Mouse (Mus musculus) urinary bladder, adult 2 months (tissue): Measurements from ENCODE around the gene Utrn. TPM values are rescaled to one million over a fixed set of nuclear protein-coding genes. Genes with fewer than 3 reads are reported as not detected.
"Not testable (repeated sequence)": the region's sequence is repeated elsewhere in the genome, so short reads cannot be mapped to it uniquely, and the experiment has no call there.

Source experiments
- DNase-seq: peaks from one replicate; pipeline ENCODE4 v3.0.0; 2022; ENCODE audit warnings: low spot score
- polyA plus RNA-seq: library from polyadenylated mRNA; depleted of rRNA; stranded (reverse); fragments of >200 nt; gene quantifications from 2 replicates; pipeline ENCODE4 v1.2.3, GENCODE M21; 2012

The Utrn gene
- polyA plus RNA-seq, 1 experiment, result 41.1 TPM

- DNase-seq, result no peak
Observed at GRCm38 (mm10) chr10:12690601-12691000, 178.6 kb downstream of the Utrn start.

- no peak for DNase-seq
Observed at GRCm38 (mm10) chr10:12685683-12686082, 183.5 kb downstream of the Utrn start.

GRCm38 (mm10) chr10:12684018-12684417, 185.1 kb downstream of the Utrn start:
- no peak for DNase-seq

GRCm38 (mm10) chr10:12673309-12673708, 195.9 kb downstream of the Utrn start:
- no peak for DNase-seq

GRCm38 (mm10) chr10:12671608-12672007, 197.6 kb downstream of the Utrn start:
- no peak for DNase-seq

GRCm38 (mm10) chr10:12662035-12662434, 207.1 kb downstream of the Utrn start:
- no peak for DNase-seq

GRCm38 (mm10) chr10:12658023-12658744, 211.0 kb downstream of the Utrn start:
- no peak for DNase-seq

- no peak for DNase-seq
Observed at GRCm38 (mm10) chr10:12652988-12653387, 216.2 kb downstream of the Utrn start.

- no peak for DNase-seq
Observed at GRCm38 (mm10) chr10:12646119-12646518, 223.0 kb downstream of the Utrn start.

GRCm38 (mm10) chr10:12643336-12643735, 225.8 kb downstream of the Utrn start:
- DNase-seq, result no peak

GRCm38 (mm10) chr10:12639638-12640037, 229.5 kb downstream of the Utrn start:
- DNase-seq, result no peak

- DNase-seq, result no peak
Observed at GRCm38 (mm10) chr10:12633965-12634364, 235.2 kb downstream of the Utrn start.

- no peak for DNase-seq
Observed at GRCm38 (mm10) chr10:12630933-12631332, 238.2 kb downstream of the Utrn start.

- DNase-seq, result no peak
Observed at GRCm38 (mm10) chr10:12618397-12618796, 250.8 kb downstream of the Utrn start.

GRCm38 (mm10) chr10:12615723-12616122, 253.4 kb downstream of the Utrn start:
- DNase-seq, result no peak

- no peak for DNase-seq
Observed at GRCm38 (mm10) chr10:12614465-12615199, 254.5 kb downstream of the Utrn start.

GRCm38 (mm10) chr10:12612235-12612863, 256.8 kb downstream of the Utrn start:
- DNase-seq, result no peak

- DNase-seq, result no peak
Observed at GRCm38 (mm10) chr10:12609896-12610295, 259.3 kb downstream of the Utrn start.

GRCm38 (mm10) chr10:12608634-12609033, 260.5 kb downstream of the Utrn start:
- no peak for DNase-seq

- not testable (repeated sequence) for DNase-seq
Observed at GRCm38 (mm10) chr10:12607180-12607579, 262.0 kb downstream of the Utrn start.

GRCm38 (mm10) chr10:12595379-12595778, 273.8 kb downstream of the Utrn start:
- no peak for DNase-seq

GRCm38 (mm10) chr10:12594958-12595357, 274.2 kb downstream of the Utrn start:
- no peak for DNase-seq

- DNase-seq, result no peak
Observed at GRCm38 (mm10) chr10:12593071-12593470, 276.1 kb downstream of the Utrn start.
